Mouse (Mus musculus): Measurements from ENCODE around the gene Hddc3.

Hddc3 gene

GRCm38 (mm10) chr7:80334848-80335247 is 8.1 kb upstream of the Hddc3 start:
- ATAC-seq (ENCODE audit: low TSS enrichment) = no peak

- ATAC-seq (ENCODE audit: low TSS enrichment) = no peak
Measured at GRCm38 (mm10) chr7:80336932-80337331, 6.0 kb upstream of the Hddc3 start.

- ATAC-seq (ENCODE audit: low TSS enrichment) = no peak
Measured at GRCm38 (mm10) chr7:80339371-80339770, 3.5 kb upstream of the Hddc3 start.

- ATAC-seq (ENCODE audit: low TSS enrichment) = peak; percentile 89
Measured at GRCm38 (mm10) chr7:80339793-80340628, 2.9 kb upstream of the Hddc3 start.

- ATAC-seq (ENCODE audit: low TSS enrichment) = peak; percentile 60
Measured at GRCm38 (mm10) chr7:80340793-80341192, 2.1 kb upstream of the Hddc3 start, which contains the start of gene Unc45a. Gene Unc45a, minus strand, starts transcription at chr7:80341005.

- ATAC-seq (ENCODE audit: low TSS enrichment) = no peak
Measured at GRCm38 (mm10) chr7:80341793-80342192, 1.1 kb upstream of the Hddc3 start.

- no peak for ATAC-seq (ENCODE audit: low TSS enrichment)
Measured at GRCm38 (mm10) chr7:80343270-80344018, 540 bp downstream of the Hddc3 start.

GRCm38 (mm10) chr7:80346173-80346572 is 3.3 kb downstream of the Hddc3 start:
- no peak for ATAC-seq (ENCODE audit: low TSS enrichment)

GRCm38 (mm10) chr7:80346830-80347229 is 3.9 kb downstream of the Hddc3 start:
- ATAC-seq (ENCODE audit: low TSS enrichment) = no peak

- no peak for ATAC-seq (ENCODE audit: low TSS enrichment)
Measured at GRCm38 (mm10) chr7:80347670-80348586, 5.0 kb downstream of the Hddc3 start.

GRCm38 (mm10) chr7:80350808-80351207 is 7.9 kb downstream of the Hddc3 start:
- no peak for ATAC-seq (ENCODE audit: low TSS enrichment)

- no peak for ATAC-seq (ENCODE audit: low TSS enrichment)
Measured at GRCm38 (mm10) chr7:80352920-80353319, 10.0 kb downstream of the Hddc3 start.

GRCm38 (mm10) chr7:80356351-80356750 is 13.4 kb downstream of the Hddc3 start:
- 0 out of 2 replicates have a peak, but pooled peaks have one; percentile 14 for ATAC-seq (ENCODE audit: low TSS enrichment)

GRCm38 (mm10) chr7:80357156-80357555 is 14.3 kb downstream of the Hddc3 start:
- peak; percentile 68 for ATAC-seq (ENCODE audit: low TSS enrichment)

- ATAC-seq (ENCODE audit: low TSS enrichment) = no peak
Measured at GRCm38 (mm10) chr7:80358039-80358438, 15.1 kb downstream of the Hddc3 start.

GRCm38 (mm10) chr7:80360435-80360834 is 17.5 kb downstream of the Hddc3 start:
- no peak for ATAC-seq (ENCODE audit: low TSS enrichment)

- no peak for ATAC-seq (ENCODE audit: low TSS enrichment)
Measured at GRCm38 (mm10) chr7:80365759-80366158, 22.9 kb downstream of the Hddc3 start.

- no peak for ATAC-seq (ENCODE audit: low TSS enrichment)
Measured at GRCm38 (mm10) chr7:80367232-80367631, 24.3 kb downstream of the Hddc3 start.

GRCm38 (mm10) chr7:80368009-80368408 is 25.1 kb downstream of the Hddc3 start:
- ATAC-seq (ENCODE audit: low TSS enrichment) = no peak

- ATAC-seq (ENCODE audit: low TSS enrichment) = no peak
Measured at GRCm38 (mm10) chr7:80368635-80369421, 25.9 kb downstream of the Hddc3 start.

GRCm38 (mm10) chr7:80369461-80369860 is 26.6 kb downstream of the Hddc3 start:
- ATAC-seq (ENCODE audit: low TSS enrichment) = no peak

All from frontal cortex, adult (tissue).